In the genomic region with DNA sequence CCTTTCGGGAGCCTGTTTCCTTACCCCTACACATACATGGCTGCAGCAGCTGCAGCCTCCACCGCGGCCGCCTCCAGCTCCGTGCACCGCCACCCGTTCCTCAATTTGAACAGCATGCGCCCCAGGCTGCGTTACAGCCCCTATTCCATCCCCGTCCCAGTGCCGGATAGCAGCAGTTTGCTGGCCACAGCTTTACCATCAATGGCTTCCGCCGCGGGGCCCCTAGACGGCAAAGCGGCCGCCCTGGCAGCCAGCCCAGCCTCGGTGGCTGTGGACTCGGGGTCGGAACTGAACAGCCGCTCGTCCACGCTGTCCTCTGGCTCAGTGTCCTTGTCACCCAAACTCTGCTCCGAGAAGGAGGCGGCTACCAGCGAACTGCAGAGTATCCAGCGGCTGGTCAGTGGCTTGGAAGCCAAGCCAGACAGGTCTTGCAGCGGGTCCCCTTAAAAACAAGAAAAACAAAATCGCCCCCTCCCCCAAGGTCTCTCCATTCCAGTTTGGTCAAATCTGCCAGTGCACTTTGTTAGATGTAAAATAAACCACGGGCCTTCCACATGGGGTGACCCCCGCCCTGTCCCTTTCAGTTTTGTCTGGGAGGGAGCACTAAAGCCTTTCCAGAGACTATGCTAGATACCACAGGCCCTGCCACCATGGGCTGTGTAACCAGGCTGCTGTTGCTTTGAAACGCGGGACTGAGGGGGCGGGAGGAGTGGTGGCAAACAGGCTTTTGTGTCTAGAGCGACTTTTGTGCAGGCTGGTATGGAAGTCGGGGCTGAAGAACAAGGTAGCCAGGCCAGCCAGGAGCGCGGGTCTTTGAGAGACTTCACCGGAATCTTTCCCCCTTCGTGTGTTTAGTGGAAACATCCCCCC, we compare ENCODE assay signal across 10 mouse cellular contexts. TPM values are rescaled to one million over a fixed set of nuclear protein-coding genes. Genes with fewer than 3 reads are reported as not detected.
DNase-seq lines count a peak whose midpoint lies in the region; ATAC-seq lines count a peak whose summit lies in the region.
"Had no signal": no experiment of that assay in that cellular context is flagged by ENCODE, and none has a peak within 500 bp of the region (broad histone marks: within the 10 kb centered on the region; RNA-seq: fewer than 3 reads in every experiment).

No protein-coding gene starts in this region.

- peak overlapping the region; percentile 11; the same call in 1 of the 2 replicates for H3K9ac ChIP-seq in heart, embryonic 11.5 days (ENCODE audit: low read depth, low read length)
- no peak overlapping the region for H3K9ac ChIP-seq in liver, embryonic 13.5 days
- H3K9ac ChIP-seq in forebrain, embryonic 16.5 days (replicated peaks; ENCODE audit: low read depth, low read length), result no peak overlapping the region

- no peak for DNase-seq in heart, embryonic 10.5 days (ENCODE audit: low spot score)
- DNase-seq in heart, adult 8-10 months (ENCODE audit: low spot score), result no peak
- peak; percentile 59 for DNase-seq in Muller cell, postnatal 12 days (ENCODE audit: inconsistent ontology term)
- no peak for DNase-seq in liver, embryonic 13.5 days
- DNase-seq in B cell, adult 2 months, result no peak
- DNase-seq in ovary, adult 18-20 months (ENCODE audit: low spot score), result no peak

- WGBS in heart, embryonic 10.5 days, result 22% methylated on average over 40 of the region's 40 CpGs
- 18% methylated on average over 40 of the region's 40 CpGs for WGBS in heart, embryonic 11.5 days (ENCODE audit: insufficient replicate concordance)
- WGBS in liver, embryonic 13.5 days (ENCODE audit: insufficient replicate concordance), result 19% methylated on average over 40 of the region's 40 CpGs
- WGBS in forebrain, embryonic 16.5 days, result 1% methylated on average over 40 of the region's 40 CpGs

- H3K4me3 ChIP-seq in heart, embryonic 10.5 days, result peak overlapping the region; percentile 37
- no peak overlapping the region for H3K4me3 ChIP-seq in heart, embryonic 11.5 days (ENCODE audit: low read depth, low read length)
- no peak overlapping the region for H3K4me3 ChIP-seq in liver, embryonic 13.5 days (replicated peaks)
- H3K4me3 ChIP-seq in forebrain, embryonic 16.5 days (replicated peaks; ENCODE audit: low read length), result no peak overlapping the region

- H3K27ac ChIP-seq in heart, embryonic 10.5 days, result peak overlapping the region; percentile 11; the same call in 1 of the 2 replicates
- no peak overlapping the region for H3K27ac ChIP-seq in heart, embryonic 11.5 days (ENCODE audit: low read depth, low read length)
- H3K27ac ChIP-seq in liver, embryonic 13.5 days, result peak overlapping the region; percentile 39; the same call in 1 of the 2 replicates
- no peak overlapping the region for H3K27ac ChIP-seq in forebrain, embryonic 16.5 days (ENCODE audit: low read length)

- H3K36me3 ChIP-seq in heart, embryonic 10.5 days, result peaks cover 25% of the 10 kb centered on the region
- no peaks in the 10 kb centered on the region for H3K36me3 ChIP-seq in heart, embryonic 11.5 days (ENCODE audit: control insufficient read depth, insufficient read depth, low read length)
- 0 out of 2 replicates have a peak, but pooled peaks cover 2% of the 10 kb centered on the region for H3K36me3 ChIP-seq in liver, embryonic 13.5 days
- H3K36me3 ChIP-seq in forebrain, embryonic 16.5 days (ENCODE audit: control insufficient read depth, insufficient read depth), result no peaks in the 10 kb centered on the region

- no peaks in the 10 kb centered on the region for H3K9me3 ChIP-seq in heart, embryonic 10.5 days
- H3K9me3 ChIP-seq in heart, embryonic 11.5 days (replicated peaks; ENCODE audit: control insufficient read depth, low read length), result no peaks in the 10 kb centered on the region
- H3K9me3 ChIP-seq in liver, embryonic 13.5 days (replicated peaks), result no peaks in the 10 kb centered on the region
- H3K9me3 ChIP-seq in forebrain, embryonic 16.5 days (ENCODE audit: control insufficient read depth, low read length), result no peaks in the 10 kb centered on the region

- peak overlapping the region; percentile 29 for H3K4me2 ChIP-seq in heart, embryonic 11.5 days
- peak overlapping the region; percentile 12; the same call in 1 of the 2 replicates for H3K4me2 ChIP-seq in liver, embryonic 13.5 days
- H3K4me2 ChIP-seq in forebrain, embryonic 16.5 days (ENCODE audit: low read length), result no peak overlapping the region

- no peak for ATAC-seq in heart, embryonic 11.5 days (replicated peaks; ENCODE audit: insufficient number of reproducible peaks, low FRiP score, low TSS enrichment)
- 0 out of 2 replicates have a peak, but pooled peaks have one; percentile 25 for ATAC-seq in liver, embryonic 13.5 days (ENCODE audit: low read depth)
- no peak for ATAC-seq in forebrain, embryonic 16.5 days

- peaks cover 46% of the 10 kb centered on the region for H3K4me1 ChIP-seq in heart, embryonic 10.5 days
- H3K4me1 ChIP-seq in heart, embryonic 11.5 days (ENCODE audit: control insufficient read depth, insufficient read depth, low read length), result peaks cover 20% of the 10 kb centered on the region
- no peaks in the 10 kb centered on the region; the same call in 1 of the 2 replicates for H3K4me1 ChIP-seq in liver, embryonic 13.5 days (replicated peaks)
- 0 out of 2 replicates have a peak, but pooled peaks cover 3% of the 10 kb centered on the region for H3K4me1 ChIP-seq in forebrain, embryonic 16.5 days (replicated peaks; ENCODE audit: control insufficient read depth, insufficient read depth, low read length)

- H3K27me3 ChIP-seq in heart, embryonic 10.5 days (ENCODE audit: insufficient read depth, poor library complexity, severe bottlenecking), result peaks cover 91% of the 10 kb centered on the region
- H3K27me3 ChIP-seq in heart, embryonic 11.5 days (ENCODE audit: control insufficient read depth, insufficient read depth, low read length), result peaks cover 74% of the 10 kb centered on the region
- peaks cover 95% of the 10 kb centered on the region for H3K27me3 ChIP-seq in liver, embryonic 13.5 days
- peaks cover 93% of the 10 kb centered on the region for H3K27me3 ChIP-seq in forebrain, embryonic 16.5 days (replicated peaks; ENCODE audit: control insufficient read depth, insufficient read depth, low read length)
- H3K27me3 ChIP-seq: CH12.LX had no signal

RNA-seq across cellular contexts. Expression of a gene that starts 12.4 kb away (rescaled TPM):
- 17.0 and 41.7 TPM in 2 replicates for polyA plus RNA-seq in heart, embryonic 10.5 days (2016; fragmentation: Nextera tagmentation; extraction: Ambion mirVana)
- total RNA-seq in heart, adult 8-10 months (2022), result 10 to 100 TPM in 3 of 4 experiments, 1 to 10 TPM in 1; 8.9 to 12.7 (median 10.2) TPM
- 12.8 and 14.5 TPM in 2 replicates for polyA plus RNA-seq in heart, embryonic 11.5 days (2014; fragmentation: Nextera tagmentation; extraction: Ambion mirVana)
- 4.1 and 6.1 TPM in 2 replicates for polyA plus RNA-seq in liver, embryonic 13.5 days (2015; fragmentation: Nextera tagmentation; extraction: Ambion mirVana)
- polyA plus RNA-seq in forebrain, embryonic 16.5 days (2015; fragmentation: Nextera tagmentation; extraction: Ambion mirVana), result 2.1 and 3.0 TPM in 2 replicates
- total RNA-seq: CH12.LX; neutrophil, adult 5-6 weeks had no signal

Comparison
In these comparisons a context has a peak if more than half of its experiments do, and no peak if none do; other contexts are left out.
1. H3K27ac ChIP-seq: peak in heart, embryonic 10.5 days (single experiment) and liver, embryonic 13.5 days (single experiment); none in heart, embryonic 11.5 days (single experiment) and forebrain, embryonic 16.5 days (single experiment).